Mouse (Mus musculus) hindbrain, embryonic 11.5 days (tissue): ENCODE data around the gene Tk1. TPM values are rescaled to one million over a fixed set of nuclear protein-coding genes. Genes with fewer than 3 reads are reported as not detected.

Source experiments
- ATAC-seq: fragments of 200-750 bp; cut with Nextera tagmentation; 2 replicates; pipeline ENCODE4 v1.8.0; 2017; ENCODE audit warnings: mild to moderate bottlenecking, moderate TSS enrichment, moderate library complexity; ENCODE audit not compliant: low FRiP score
- DNase-seq: peaks from one replicate; pipeline ENCODE4 v3.0.0-alpha.2; 2015; ENCODE audit warnings: low spot score
- H3K27ac ChIP-seq: fragments of 300-500 bp; sonication (generic); 2 replicates; pipeline ENCODE4 v1.5.1; 2014; ENCODE audit warnings: mild to moderate bottlenecking, low read depth, low read length
- H3K27me3 ChIP-seq: fragments of 300-500 bp; sonication (generic); 2 replicates; pipeline ENCODE4 v1.6.1; 2014; ENCODE audit warnings: mild to moderate bottlenecking, low read length, moderate library complexity, mixed read lengths; ENCODE audit not compliant: control insufficient read depth, insufficient read depth
- H3K36me3 ChIP-seq: fragments of 300-500 bp; sonication (generic); 2 replicates; pipeline ENCODE4 v1.6.1; 2014; ENCODE audit warnings: mild to moderate bottlenecking, low read length, moderate library complexity, mixed read lengths; ENCODE audit not compliant: control insufficient read depth, insufficient read depth
- H3K4me1 ChIP-seq: fragments of 300-500 bp; sonication (generic); replicated peaks from 2 replicates; pipeline ENCODE4 v1.6.1; 2014; ENCODE audit warnings: low read length, mixed read lengths; ENCODE audit not compliant: control insufficient read depth, insufficient read depth
- H3K4me2 ChIP-seq: fragments of 300-500 bp; sonication (generic); replicated peaks from 2 replicates; pipeline ENCODE4 v1.6.1; 2014; ENCODE audit warnings: mild to moderate bottlenecking, low read depth, low read length
- H3K4me3 ChIP-seq: fragments of 300-500 bp; sonication (generic); 2 replicates; pipeline ENCODE4 v1.5.1; 2014; ENCODE audit warnings: low read depth, low read length
- H3K9ac ChIP-seq: fragments of 300-500 bp; sonication (generic); 2 replicates; pipeline ENCODE4 v1.6.1; 2014; ENCODE audit warnings: low read depth, low read length
- H3K9me3 ChIP-seq: fragments of 300-500 bp; sonication (generic); 2 replicates; pipeline ENCODE4 v1.6.1; 2016; ENCODE audit warnings: low read length; ENCODE audit not compliant: control insufficient read depth
- WGBS: fragments of 180-500 bp; shearing (Covaris S2); extraction: QIAGEN DNeasy Blood & Tissue Kit; methylation state at CpG from one replicate; pipeline ENCODE4 v1.1.7; 2014; 5-methylcytosine and 5-hydroxymethylcytosine counted together
- polyA plus RNA-seq: library from polyadenylated mRNA; unstranded; fragments of >200 nt; fragmentation: Nextera tagmentation; extraction: Ambion mirVana; gene quantifications from 2 replicates; pipeline ENCODE4 v1.2.1, GENCODE M21; 2014

Gene Tk1
- polyA plus RNA-seq, 1 experiment from 2014 or later: 73.3 TPM

GRCm38 (mm10) chr11:117778851-117779433 lies 47.0 kb downstream of the Tk1 start:
- Histone ChIP-seq H3K27ac (peak overlapping the region; percentile 78), H3K4me2 (peak overlapping the region; percentile 75), H3K27me3 (peaks cover 33% of the 10 kb centered on the region), H3K4me3 (peak overlapping the region; percentile 34), H3K9ac (peak overlapping the region; percentile 4; the same call in 1 of the 2 replicates), H3K36me3 (no peaks in the 10 kb centered on the region), H3K4me1 (peaks cover 18% of the 10 kb centered on the region), H3K9me3 (no peaks in the 10 kb centered on the region)
- DNase-seq (no peak), ATAC-seq (no peak)
- 65% methylated on average over 12 of the region's 12 CpGs for WGBS

- H3K4me1 ChIP-seq: peaks cover 17% of the 10 kb centered on the region
- no peaks in the 10 kb centered on the region for H3K9me3 ChIP-seq
- no peak overlapping the region for H3K9ac ChIP-seq
- ATAC-seq (no peak), DNase-seq (no peak)
- WGBS: 93% methylated on average over 11 of the region's 11 CpGs
- no peak overlapping the region for H3K27ac ChIP-seq
- peaks cover 27% of the 10 kb centered on the region for H3K27me3 ChIP-seq
- no peak overlapping the region for H3K4me2 ChIP-seq
- H3K36me3 ChIP-seq: no peaks in the 10 kb centered on the region
- no peak overlapping the region for H3K4me3 ChIP-seq
Observed at GRCm38 (mm10) chr11:117778031-117778430, 47.9 kb downstream of the Tk1 start.

- no peak overlapping the region for H3K4me2 ChIP-seq
- peaks cover 15% of the 10 kb centered on the region for H3K4me1 ChIP-seq
- no peaks in the 10 kb centered on the region for H3K9me3 ChIP-seq
- H3K27ac ChIP-seq: no peak overlapping the region
- no peak for ATAC-seq
- no peak overlapping the region for H3K4me3 ChIP-seq
- DNase-seq: no peak
- peaks cover 20% of the 10 kb centered on the region for H3K27me3 ChIP-seq
- no peaks in the 10 kb centered on the region for H3K36me3 ChIP-seq
- H3K9ac ChIP-seq: no peak overlapping the region
- WGBS: 91% methylated on average over 5 of the region's 5 CpGs
Observed at GRCm38 (mm10) chr11:117777111-117777510, 48.8 kb downstream of the Tk1 start.

DNA sequence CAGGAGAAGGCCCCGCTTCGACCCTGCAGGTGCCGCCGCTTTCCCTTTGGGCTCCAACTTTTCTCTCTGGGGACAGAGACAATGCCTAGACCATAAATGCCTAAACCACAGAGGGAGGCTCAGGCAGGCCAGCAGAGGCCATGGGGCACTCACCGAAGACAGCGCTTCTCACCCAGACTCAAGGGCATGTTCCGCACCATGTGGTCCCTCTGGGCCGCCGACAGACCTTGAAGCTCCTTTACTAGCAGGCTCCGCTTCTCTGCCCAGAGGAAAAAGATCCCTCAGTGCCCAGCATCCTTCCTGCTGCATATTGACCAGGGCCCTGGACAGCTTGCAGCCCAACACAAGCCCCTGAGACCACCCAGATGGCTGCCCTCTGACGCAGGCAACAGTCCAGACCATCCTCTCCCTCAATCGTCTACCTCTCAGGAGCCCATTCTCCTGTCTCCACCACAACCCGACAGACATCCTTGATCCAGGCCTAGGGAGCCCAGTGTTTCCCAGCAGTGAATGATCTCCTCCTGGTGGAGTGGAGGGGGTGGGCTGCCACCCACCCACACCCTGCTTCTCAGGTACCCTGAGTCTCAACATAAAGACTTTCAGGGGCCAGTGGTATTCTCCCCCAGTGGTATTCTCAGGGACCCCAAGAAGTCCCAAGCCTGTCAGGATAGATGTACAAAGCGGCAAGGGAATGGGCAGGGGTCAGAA lies 49.7 kb downstream of the Tk1 start:
- DNase-seq: no peak
- ATAC-seq: no peak
- no peaks in the 10 kb centered on the region for H3K9me3 ChIP-seq
- no peaks in the 10 kb centered on the region for H3K36me3 ChIP-seq
- no peak overlapping the region for H3K27ac ChIP-seq
- WGBS: 93% methylated on average over 14 of the region's 14 CpGs
- H3K9ac ChIP-seq: no peak overlapping the region
- H3K4me2 ChIP-seq: no peak overlapping the region
- H3K4me3 ChIP-seq: no peak overlapping the region
- peaks cover 12% of the 10 kb centered on the region for H3K27me3 ChIP-seq
- peaks cover 15% of the 10 kb centered on the region for H3K4me1 ChIP-seq

GRCm38 (mm10) chr11:117775540-117775939 lies 50.4 kb downstream of the Tk1 start:
- Histone ChIP-seq H3K27me3 (peaks cover 7% of the 10 kb centered on the region; the same call in 1 of the 2 replicates), H3K27ac (no peak overlapping the region), H3K9me3 (no peaks in the 10 kb centered on the region), H3K4me2 (no peak overlapping the region), H3K4me3 (no peak overlapping the region), H3K4me1 (peaks cover 14% of the 10 kb centered on the region), H3K9ac (no peak overlapping the region), H3K36me3 (no peaks in the 10 kb centered on the region)
- ATAC-seq (no peak), DNase-seq (no peak)
- WGBS: 93% methylated on average over 13 of the region's 13 CpGs

GRCm38 (mm10) chr11:117774925-117775324 lies 51.0 kb downstream of the Tk1 start:
- DNase-seq: no peak
- 92% methylated on average over 10 of the region's 10 CpGs for WGBS
- ATAC-seq: no peak
- Histone ChIP-seq H3K4me1 (peaks cover 9% of the 10 kb centered on the region), H3K27ac (no peak overlapping the region), H3K27me3 (peaks cover under 1% of the 10 kb centered on the region; the same call in 1 of the 2 replicates), H3K4me2 (no peak overlapping the region), H3K9me3 (no peaks in the 10 kb centered on the region), H3K36me3 (no peaks in the 10 kb centered on the region), H3K4me3 (no peak overlapping the region), H3K9ac (no peak overlapping the region)

DNA sequence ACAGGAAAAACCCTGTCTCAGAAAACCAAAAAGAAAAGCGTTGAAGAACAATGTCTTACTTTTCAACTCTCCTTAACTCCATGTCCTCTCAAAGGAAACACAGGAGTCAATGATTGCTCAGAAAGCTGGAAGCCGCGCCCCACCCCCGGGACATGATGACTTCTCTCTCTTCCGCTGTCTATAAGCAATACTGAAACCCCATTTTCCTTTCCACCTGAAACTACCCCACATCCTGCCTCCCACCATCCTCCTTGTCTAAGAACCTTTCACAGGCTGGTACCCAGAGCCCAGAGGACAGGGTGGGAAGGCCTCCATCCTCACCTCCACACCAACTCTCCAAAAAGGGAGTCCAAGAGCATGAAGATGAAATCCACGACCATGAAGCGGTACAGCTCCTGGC lies 53.5 kb downstream of the Tk1 start:
- Histone ChIP-seq H3K9me3 (no peaks in the 10 kb centered on the region), H3K27ac (no peak overlapping the region), H3K27me3 (no peaks in the 10 kb centered on the region), H3K36me3 (no peaks in the 10 kb centered on the region), H3K4me3 (no peak overlapping the region), H3K9ac (no peak overlapping the region), H3K4me2 (no peak overlapping the region), H3K4me1 (no peaks in the 10 kb centered on the region)
- DNase-seq (no peak), ATAC-seq (no peak)
- WGBS: 93% methylated on average over 7 of the region's 7 CpGs

GRCm38 (mm10) chr11:117770407-117770806 lies 55.5 kb downstream of the Tk1 start:
- Histone ChIP-seq H3K9me3 (no peaks in the 10 kb centered on the region), H3K9ac (no peak overlapping the region), H3K36me3 (no peaks in the 10 kb centered on the region), H3K4me2 (no peak overlapping the region), H3K27ac (no peak overlapping the region), H3K4me1 (no peaks in the 10 kb centered on the region), H3K4me3 (no peak overlapping the region), H3K27me3 (no peaks in the 10 kb centered on the region)
- no peak for ATAC-seq
- 91% methylated on average over 10 of the region's 10 CpGs for WGBS
- no peak for DNase-seq

DNA sequence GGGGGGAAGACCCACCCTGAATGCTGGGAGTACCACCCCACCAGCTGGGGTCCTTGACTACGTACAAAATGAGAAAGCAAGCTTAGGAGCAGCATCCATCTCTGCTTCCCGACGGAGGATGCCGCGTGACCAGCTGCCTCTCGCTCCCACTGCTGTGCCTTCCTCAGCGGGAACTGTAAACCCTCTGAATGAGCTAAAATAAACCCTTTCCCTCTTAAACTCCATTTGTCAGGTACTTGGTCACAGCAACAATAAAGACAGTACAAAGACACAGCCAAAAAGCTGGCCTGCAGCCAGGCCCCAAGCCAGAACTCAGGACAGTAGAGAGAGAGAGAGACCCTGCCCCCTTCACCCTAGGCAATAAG lies 56.2 kb downstream of the Tk1 start:
- Histone ChIP-seq H3K27ac (peak overlapping the region; percentile 4; the same call in 1 of the 2 replicates), H3K9me3 (no peaks in the 10 kb centered on the region), H3K9ac (no peak overlapping the region), H3K4me2 (no peak overlapping the region), H3K27me3 (no peaks in the 10 kb centered on the region), H3K4me3 (no peak overlapping the region), H3K36me3 (0 out of 2 replicates have a peak, but pooled peaks cover 4% of the 10 kb centered on the region), H3K4me1 (no peaks in the 10 kb centered on the region)
- no peak for ATAC-seq
- DNase-seq: no peak
- 83% methylated on average over 7 of the region's 7 CpGs for WGBS
